Mouse (Mus musculus) lung, postnatal 0 days (tissue): ENCODE data around the gene Hemgn.

Experiments
- CTCF ChIP-seq: IDR thresholded peaks from 2 replicates; pipeline ENCODE4 v1.5.1; 2016; ENCODE audit warnings: antibody characterized with exemption, mild to moderate bottlenecking
- EP300 ChIP-seq: IDR thresholded peaks from 2 replicates; pipeline ENCODE4 v1.6.1; 2016; ENCODE audit warnings: antibody characterized with exemption, mild to moderate bottlenecking, control low read depth

DNA sequence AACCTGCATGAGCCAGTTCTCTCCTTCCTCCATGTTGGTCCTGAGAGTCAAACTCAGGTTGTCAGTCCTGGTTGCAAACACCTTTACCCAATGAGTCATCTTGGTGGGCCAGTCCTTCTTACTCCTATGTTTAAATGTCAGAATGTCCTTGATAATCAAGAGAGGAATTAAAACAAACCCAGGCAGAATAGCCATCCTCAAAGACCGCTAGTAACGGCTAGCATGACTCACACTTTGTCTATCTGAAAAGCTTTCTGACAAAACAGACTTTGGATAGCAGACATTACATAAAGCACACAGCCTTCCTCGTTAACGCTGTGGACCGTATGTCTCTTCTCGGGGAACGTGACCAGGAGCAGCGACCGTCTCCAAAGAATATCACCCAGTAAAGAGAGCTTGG is 5.5 kb upstream of the Hemgn start:
- TF ChIP-seq CTCF (no peak), EP300 (no peak)
